Mouse (Mus musculus) forebrain, postnatal 0 days (tissue): ENCODE results near the gene Hs6st1. TPM values are rescaled to one million over a fixed set of nuclear protein-coding genes. Genes with fewer than 3 reads are reported as not detected.
"Not testable (repeated sequence)": the region's sequence is repeated elsewhere in the genome, so short reads cannot be mapped to it uniquely, and the experiment has no call there.

Experiments
- ATAC-seq: fragments of 200-750 bp; cut with Nextera tagmentation; 2 replicates; pipeline ENCODE4 v1.8.0; 2017; ENCODE audit warnings: mild to moderate bottlenecking, moderate library complexity
- DNase-seq: peaks from one replicate; pipeline ENCODE4 v3.0.0-alpha.2; 2015
- H3K27ac ChIP-seq: fragments of 300-500 bp; sonication (generic); 2 replicates; pipeline ENCODE4 v1.5.1; 2014; ENCODE audit warnings: low read depth, mild to moderate bottlenecking, antibody characterized with exemption, low read length, moderate library complexity, mixed read lengths
- H3K27me3 ChIP-seq: fragments of 300-500 bp; sonication (generic); 2 replicates; pipeline ENCODE4 v1.6.1; 2014; ENCODE audit warnings: mild to moderate bottlenecking, low read length, mixed read lengths; ENCODE audit not compliant: insufficient read depth
- H3K36me3 ChIP-seq: fragments of 300-500 bp; sonication (generic); 2 replicates; pipeline ENCODE4 v1.6.1; 2014; ENCODE audit warnings: mild to moderate bottlenecking, moderate library complexity; ENCODE audit not compliant: insufficient read depth
- H3K4me1 ChIP-seq: fragments of 300-500 bp; sonication (generic); 2 replicates; pipeline ENCODE4 v1.6.1; 2014; ENCODE audit warnings: antibody characterized with exemption; ENCODE audit not compliant: insufficient read depth
- H3K4me2 ChIP-seq: fragments of 300-500 bp; sonication (generic); 2 replicates; pipeline ENCODE4 v1.6.1; 2014; ENCODE audit warnings: low read depth, mild to moderate bottlenecking, moderate library complexity
- H3K4me3 ChIP-seq: fragments of 300-500 bp; sonication (generic); 2 replicates; pipeline ENCODE4 v1.5.1; 2014; ENCODE audit warnings: low read depth, low read length, mixed read lengths
- H3K9ac ChIP-seq: fragments of 300-500 bp; sonication (generic); 2 replicates; pipeline ENCODE4 v1.6.1; 2014; ENCODE audit warnings: mild to moderate bottlenecking
- H3K9me3 ChIP-seq: fragments of 300-500 bp; sonication (generic); 2 replicates; pipeline ENCODE4 v1.6.1; 2016; ENCODE audit warnings: low read length
- CTCF ChIP-seq: sonication (generic); IDR thresholded peaks from 2 replicates; pipeline ENCODE4 v1.5.1; 2016; ENCODE audit warnings: antibody characterized with exemption, control low read depth, low read depth
- WGBS: fragments of 180-500 bp; shearing (Covaris S2); extraction: QIAGEN DNeasy Blood & Tissue Kit; methylation state at CpG from one replicate; pipeline ENCODE4 v1.1.7; 2014; 5-methylcytosine and 5-hydroxymethylcytosine counted together
- polyA plus RNA-seq: library from polyadenylated mRNA; unstranded; fragments of >200 nt; fragmentation: Nextera tagmentation; extraction: Ambion mirVana; gene quantifications from 2 replicates; pipeline ENCODE4 v1.2.1, GENCODE M21; 2015
- total RNA-seq: library from RNA; depleted of rRNA; stranded (reverse); fragments of >200 nt; gene quantifications from 2 replicates; pipeline ENCODE4 v1.2.3, GENCODE M21; 2014; rRNA removed

The Hs6st1 gene
- total RNA-seq (52.5 and 61.1 TPM in 2 replicates), polyA plus RNA-seq (13.9 and 16.6 TPM in 2 replicates)

- 2% methylated on average over 25 of the region's 55 CpGs for WGBS
- Histone ChIP-seq H3K4me3 (peak within 1 kb of the TSS; percentile 81), H3K4me1 (peaks cover 36% of the 10 kb centered on the region), H3K27ac (peak within 1 kb of the TSS; percentile 84), H3K9me3 (no peaks in the 10 kb centered on the region), H3K4me2 (peak within 1 kb of the TSS; percentile 73), H3K27me3 (no peaks in the 10 kb centered on the region), H3K9ac (peak within 1 kb of the TSS; percentile 59), H3K36me3 (no peaks in the 10 kb centered on the region)
- ATAC-seq (peak; percentile 96), DNase-seq (peak; percentile 96)
- no peak for TF ChIP-seq CTCF
Observed at GRCm38 (mm10) chr1:36068076-36068475, at the start of gene Hs6st1. Gene Hs6st1, plus strand, starts transcription at chr1:36068400.

GRCm38 (mm10) chr1:36018617-36019016 lies 49.6 kb upstream of the Hs6st1 start:
- DNase-seq (no peak), ATAC-seq (no peak)
- Histone ChIP-seq H3K27me3 (no peaks in the 10 kb centered on the region), H3K4me3 (no peak overlapping the region), H3K27ac (no peak overlapping the region), H3K9me3 (no peaks in the 10 kb centered on the region), H3K9ac (no peak overlapping the region), H3K4me2 (no peak overlapping the region), H3K4me1 (no peaks in the 10 kb centered on the region; the same call in 1 of the 2 replicates), H3K36me3 (no peaks in the 10 kb centered on the region)
- WGBS: 87% methylated on average over 4 of the region's 4 CpGs
- no peak for TF ChIP-seq CTCF

GRCm38 (mm10) chr1:36019161-36019560 lies 49.0 kb upstream of the Hs6st1 start:
- H3K4me1 ChIP-seq: no peaks in the 10 kb centered on the region; the same call in 1 of the 2 replicates
- H3K4me3 ChIP-seq: no peak overlapping the region
- H3K4me2 ChIP-seq: no peak overlapping the region
- 97% methylated on average over 2 of the region's 2 CpGs for WGBS
- H3K9ac ChIP-seq: no peak overlapping the region
- TF ChIP-seq CTCF: no peak
- DNase-seq (no peak), ATAC-seq (no peak)
- no peaks in the 10 kb centered on the region for H3K9me3 ChIP-seq
- H3K27me3 ChIP-seq: no peaks in the 10 kb centered on the region
- H3K27ac ChIP-seq: no peak overlapping the region
- H3K36me3 ChIP-seq: no peaks in the 10 kb centered on the region

GRCm38 (mm10) chr1:36020315-36020714 lies 47.9 kb upstream of the Hs6st1 start:
- no peak for ATAC-seq
- no peaks in the 10 kb centered on the region for H3K9me3 ChIP-seq
- 95% methylated on average over 4 of the region's 4 CpGs for WGBS

GRCm38 (mm10) chr1:36030421-36030821 lies 37.8 kb upstream of the Hs6st1 start:
- Histone ChIP-seq H3K4me1 (no peaks in the 10 kb centered on the region), H3K9ac (no peak overlapping the region), H3K9me3 (no peaks in the 10 kb centered on the region), H3K27me3 (no peaks in the 10 kb centered on the region), H3K36me3 (no peaks in the 10 kb centered on the region), H3K4me3 (no peak overlapping the region), H3K27ac (0 out of 2 replicates have a peak overlapping the region, but pooled peaks have one; percentile 21), H3K4me2 (no peak overlapping the region)
- peak; percentile 70 for DNase-seq
- WGBS: 43% methylated on average over 10 of the region's 10 CpGs
- ATAC-seq: peak; percentile 72
- TF ChIP-seq CTCF: no peak

More at GRCm38 (mm10) chr1:36020315-36020714, 47.9 kb upstream of the Hs6st1 start:
- H3K9ac ChIP-seq: no peak overlapping the region
- no peaks in the 10 kb centered on the region for H3K36me3 ChIP-seq
- no peak overlapping the region for H3K27ac ChIP-seq
- no peak for TF ChIP-seq CTCF
- H3K4me3 ChIP-seq: no peak overlapping the region
- H3K4me1 ChIP-seq: no peaks in the 10 kb centered on the region; the same call in 1 of the 2 replicates
- DNase-seq: no peak
- no peak overlapping the region for H3K4me2 ChIP-seq
- H3K27me3 ChIP-seq: no peaks in the 10 kb centered on the region

GRCm38 (mm10) chr1:36038769-36039168 lies 29.4 kb upstream of the Hs6st1 start:
- H3K27ac ChIP-seq: no peak overlapping the region

GRCm38 (mm10) chr1:36042072-36042471 lies 26.1 kb upstream of the Hs6st1 start:
- no peak overlapping the region for H3K9ac ChIP-seq
- 79% methylated on average over 3 of the region's 3 CpGs for WGBS

More at GRCm38 (mm10) chr1:36038769-36039168, 29.4 kb upstream of the Hs6st1 start:
- ATAC-seq (peak; percentile 47; the same call in 1 of the 2 replicates), DNase-seq (no peak)
- 86% methylated on average over 8 of the region's 8 CpGs for WGBS
- Histone ChIP-seq H3K4me3 (no peak overlapping the region), H3K4me2 (no peak overlapping the region), H3K27me3 (no peaks in the 10 kb centered on the region), H3K36me3 (no peaks in the 10 kb centered on the region), H3K9ac (no peak overlapping the region), H3K9me3 (no peaks in the 10 kb centered on the region), H3K4me1 (no peaks in the 10 kb centered on the region)
- no peak for TF ChIP-seq CTCF

GRCm38 (mm10) chr1:36043793-36044192 lies 24.4 kb upstream of the Hs6st1 start:
- 91% methylated on average over 5 of the region's 5 CpGs for WGBS
- H3K9ac ChIP-seq: not testable (repeated sequence)

More at GRCm38 (mm10) chr1:36042072-36042471, 26.1 kb upstream of the Hs6st1 start:
- TF ChIP-seq CTCF: no peak
- Histone ChIP-seq H3K4me2 (no peak overlapping the region), H3K27me3 (no peaks in the 10 kb centered on the region), H3K4me1 (no peaks in the 10 kb centered on the region), H3K27ac (no peak overlapping the region), H3K36me3 (no peaks in the 10 kb centered on the region), H3K4me3 (no peak overlapping the region), H3K9me3 (no peaks in the 10 kb centered on the region)
- DNase-seq (no peak), ATAC-seq (no peak)

More at GRCm38 (mm10) chr1:36043793-36044192, 24.4 kb upstream of the Hs6st1 start:
- H3K4me3 ChIP-seq, H3K4me2 ChIP-seq, H3K27ac ChIP-seq, ATAC-seq, H3K36me3 ChIP-seq, H3K9me3 ChIP-seq, DNase-seq, H3K27me3 ChIP-seq, H3K4me1 ChIP-seq: not testable (repeated sequence)
